Mouse (Mus musculus) G1E (cell line): ENCODE results near the gene 3110009E18Rik. TPM values are rescaled to one million over a fixed set of nuclear protein-coding genes. Genes with fewer than 3 reads are reported as not detected.

Experiments used
- ATAC-seq: 2 replicates; pipeline ENCODE4 v1.8.0; 2016; ENCODE audit warnings: mild to moderate bottlenecking; ENCODE audit not compliant: insufficient number of reproducible peaks, poor library complexity, low FRiP score, severe bottlenecking; ENCODE audit errors: extremely low read depth
- DNase-seq: peaks from one replicate; pipeline ENCODE4 v3.0.0; 2012; ENCODE audit warnings: low spot score
- H3K27me3 ChIP-seq: 2 replicates; pipeline ENCODE4 v1.6.1; 2012; ENCODE audit warnings: mild to moderate bottlenecking, low read length, inconsistent platforms; ENCODE audit not compliant: insufficient read depth
- H3K36me3 ChIP-seq: replicated peaks from 2 replicates; pipeline ENCODE3; 2012; ENCODE audit warnings: mild to moderate bottlenecking, inconsistent platforms
- H3K4me1 ChIP-seq: 2 replicates; pipeline ENCODE4 v1.6.1; 2012; ENCODE audit warnings: low read depth, low read length, inconsistent platforms, mixed read lengths; ENCODE audit not compliant: insufficient read depth
- H3K4me3 ChIP-seq: 2 replicates; pipeline ENCODE4 v1.5.1; 2012; ENCODE audit warnings: low read depth, mild to moderate bottlenecking, inconsistent platforms, low read length, moderate library complexity, mixed read lengths
- H3K9me3 ChIP-seq: replicated peaks from 2 replicates; pipeline ENCODE4 v1.6.1; 2012; ENCODE audit warnings: inconsistent platforms
- CTCF ChIP-seq: IDR thresholded peaks from 2 replicates; pipeline ENCODE4 v1.5.1; 2012; ENCODE audit warnings: low read depth, low read length, inconsistent platforms, mixed read lengths
- GATA1 ChIP-seq: IDR thresholded peaks from 2 replicates; pipeline ENCODE4 v1.6.1; 2012; ENCODE audit warnings: borderline replicate concordance, low read length, inconsistent platforms, mixed read lengths
- GATA2 ChIP-seq: IDR thresholded peaks from 2 replicates; pipeline ENCODE4 v1.6.1; 2012; ENCODE audit warnings: low read depth, low read length, inconsistent platforms, borderline replicate concordance
- POLR2AphosphoS5 ChIP-seq: IDR thresholded peaks from 2 replicates; pipeline ENCODE4 v1.6.1; 2012; ENCODE audit warnings: low read depth, low read length, inconsistent platforms; ENCODE audit not compliant: insufficient replicate concordance
- TAL1 ChIP-seq: conservative IDR thresholded peaks from 2 replicates; pipeline ENCODE4 v1.6.1; 2012; ENCODE audit warnings: low read depth, low read length, inconsistent platforms, mixed read lengths
- polyA plus RNA-seq: library from polyadenylated mRNA; stranded (reverse); fragments of >175 nt; gene quantifications from 2 replicates; pipeline ENCODE4 v1.2.3, GENCODE M21; 2012
- total RNA-seq, 2 experiments: library from RNA; stranded (forward) in 1 of 2; stranded (reverse) in 1 of 2; fragments of 200-1000 nt in 1 of 2; fragments of >200 nt in 1 of 2; fragmentation: Nextera tagmentation in 1 of 2; gene quantifications; 2 replicates each; pipeline ENCODE4 v1.2.3; 2014 to 2017

3110009E18Rik gene
- total and polyA plus RNA-seq, 3 experiments = 7.5 to 24.9 (median 15.0) TPM

- TF ChIP-seq TAL1 = no peak
- no peak for TF ChIP-seq GATA1
- TF ChIP-seq GATA2 = no peak
- TF ChIP-seq CTCF = 0 out of 2 replicates have a peak, but pooled peaks have one; percentile 19
- DNase-seq = no peak
Observed at GRCm38 (mm10) chr1:120171819-120172521, 51.0 kb downstream of the 3110009E18Rik start.

GRCm38 (mm10) chr1:120174991-120175390 is 54.0 kb downstream of the 3110009E18Rik start:
- ATAC-seq = no peak
- no peak for TF ChIP-seq POLR2AphosphoS5
- TF ChIP-seq GATA1 = no peak
- no peak for TF ChIP-seq CTCF
- no peak for TF ChIP-seq GATA2
- no peak for TF ChIP-seq TAL1
- Histone ChIP-seq H3K27me3 (no peaks in the 10 kb centered on the region), H3K36me3 (peaks cover 17% of the 10 kb centered on the region), H3K9me3 (no peaks in the 10 kb centered on the region), H3K4me1 (no peaks in the 10 kb centered on the region; the same call in 1 of the 2 replicates), H3K4me3 (no peak overlapping the region)
- no peak for DNase-seq

More at GRCm38 (mm10) chr1:120171819-120172521, 51.0 kb downstream of the 3110009E18Rik start:
- Histone ChIP-seq H3K36me3 (peaks cover 30% of the 10 kb centered on the region), H3K27me3 (no peaks in the 10 kb centered on the region), H3K9me3 (no peaks in the 10 kb centered on the region), H3K4me3 (no peak overlapping the region), H3K4me1 (no peaks in the 10 kb centered on the region; the same call in 1 of the 2 replicates)
- peak; percentile 29; the same call in 1 of the 2 replicates for ATAC-seq

GRCm38 (mm10) chr1:120176313-120176712 is 55.3 kb downstream of the 3110009E18Rik start:
- Histone ChIP-seq H3K4me3 (no peak overlapping the region), H3K27me3 (no peaks in the 10 kb centered on the region), H3K9me3 (no peaks in the 10 kb centered on the region), H3K36me3 (peaks cover 13% of the 10 kb centered on the region), H3K4me1 (no peaks in the 10 kb centered on the region; the same call in 1 of the 2 replicates)
- no peak for TF ChIP-seq TAL1
- no peak for TF ChIP-seq GATA2
- TF ChIP-seq POLR2AphosphoS5 = no peak
- TF ChIP-seq CTCF = no peak
- no peak for DNase-seq
- no peak for ATAC-seq

GRCm38 (mm10) chr1:120177141-120177540 is 56.2 kb downstream of the 3110009E18Rik start:
- DNase-seq (no peak), ATAC-seq (no peak)

GRCm38 (mm10) chr1:120186204-120186603 is 65.2 kb downstream of the 3110009E18Rik start:
- H3K27me3 ChIP-seq = no peaks in the 10 kb centered on the region
- no peak overlapping the region for H3K4me3 ChIP-seq
- DNase-seq (no peak), ATAC-seq (no peak)
- no peaks in the 10 kb centered on the region for H3K36me3 ChIP-seq
- H3K4me1 ChIP-seq = no peaks in the 10 kb centered on the region
- no peaks in the 10 kb centered on the region for H3K9me3 ChIP-seq
- no peak for TF ChIP-seq TAL1
- TF ChIP-seq CTCF = no peak
- no peak for TF ChIP-seq GATA1
- no peak for TF ChIP-seq GATA2
- TF ChIP-seq POLR2AphosphoS5 = no peak

More at GRCm38 (mm10) chr1:120177141-120177540, 56.2 kb downstream of the 3110009E18Rik start:
- no peak for TF ChIP-seq TAL1
- TF ChIP-seq GATA2 = no peak
- no peak for TF ChIP-seq GATA1
- no peak for TF ChIP-seq CTCF
- no peak for TF ChIP-seq POLR2AphosphoS5
- Histone ChIP-seq H3K9me3 (no peaks in the 10 kb centered on the region), H3K4me1 (no peaks in the 10 kb centered on the region; the same call in 1 of the 2 replicates), H3K36me3 (peaks cover 10% of the 10 kb centered on the region), H3K27me3 (no peaks in the 10 kb centered on the region), H3K4me3 (no peak overlapping the region)

GRCm38 (mm10) chr1:120186655-120187054 is 65.7 kb downstream of the 3110009E18Rik start:
- no peaks in the 10 kb centered on the region for H3K36me3 ChIP-seq
- no peaks in the 10 kb centered on the region; the same call in 1 of the 2 replicates for H3K27me3 ChIP-seq
- no peak for ATAC-seq
- H3K4me3 ChIP-seq = no peak overlapping the region
- no peaks in the 10 kb centered on the region for H3K4me1 ChIP-seq
- DNase-seq = no peak
- H3K9me3 ChIP-seq = no peaks in the 10 kb centered on the region
- TF ChIP-seq GATA2 (no peak), POLR2AphosphoS5 (no peak), TAL1 (no peak), GATA1 (no peak), CTCF (no peak)
